Mouse (Mus musculus) limb, embryonic 14.5 days (tissue): ENCODE data around the gene Fxn. TPM values are rescaled to one million over a fixed set of nuclear protein-coding genes. Genes with fewer than 3 reads are reported as not detected.

ENCODE experiments used
- ATAC-seq: fragments of 200-750 bp; cut with Nextera tagmentation; 2 replicates; pipeline ENCODE4 v1.8.0; 2017; ENCODE audit warnings: low read depth, moderate number of reproducible peaks, moderate TSS enrichment; ENCODE audit not compliant: low FRiP score
- DNase-seq: peaks from one replicate; pipeline ENCODE4 v3.0.0-alpha.2; 2015; ENCODE audit warnings: low spot score
- H3K27ac ChIP-seq: fragments of 300-500 bp; sonication (generic); replicated peaks from 2 replicates; pipeline ENCODE4 v1.5.1; 2014; ENCODE audit warnings: low read depth, mild to moderate bottlenecking, low read length, moderate library complexity, mixed read lengths
- H3K27me3 ChIP-seq: fragments of 300-500 bp; sonication (generic); 2 replicates; pipeline ENCODE4 v1.6.1; 2014; ENCODE audit warnings: low read length, mixed read lengths; ENCODE audit not compliant: control insufficient read depth, insufficient read depth
- H3K36me3 ChIP-seq: fragments of 300-500 bp; sonication (generic); 2 replicates; pipeline ENCODE4 v1.6.1; 2014; ENCODE audit warnings: mild to moderate bottlenecking, low read length, moderate library complexity, mixed read lengths; ENCODE audit not compliant: control insufficient read depth, insufficient read depth
- H3K4me1 ChIP-seq: fragments of 300-500 bp; sonication (generic); 2 replicates; pipeline ENCODE4 v1.6.1; 2014; ENCODE audit warnings: antibody characterized with exemption, low read length, mixed read lengths; ENCODE audit not compliant: control insufficient read depth, insufficient read depth
- H3K4me2 ChIP-seq: fragments of 300-500 bp; sonication (generic); replicated peaks from 2 replicates; pipeline ENCODE4 v1.6.1; 2014; ENCODE audit warnings: low read depth, mild to moderate bottlenecking, low read length, moderate library complexity; ENCODE audit not compliant: severe bottlenecking
- H3K4me3 ChIP-seq: fragments of 300-500 bp; sonication (generic); replicated peaks from 2 replicates; pipeline ENCODE4 v1.5.1; 2014; ENCODE audit warnings: low read length
- H3K9ac ChIP-seq: fragments of 300-500 bp; sonication (generic); 2 replicates; pipeline ENCODE4 v1.6.1; 2014; ENCODE audit warnings: mild to moderate bottlenecking, low read depth, low read length, moderate library complexity; ENCODE audit not compliant: severe bottlenecking
- H3K9me3 ChIP-seq: fragments of 300-500 bp; sonication (generic); 2 replicates; pipeline ENCODE4 v1.6.1; 2016; ENCODE audit warnings: low read length; ENCODE audit not compliant: control insufficient read depth
- POLR2A ChIP-seq: fragments of 200-500 bp; IDR thresholded peaks from 2 replicates; pipeline ENCODE4 v1.8.0; 2012; ENCODE audit warnings: inconsistent platforms, mild to moderate bottlenecking, moderate library complexity, borderline replicate concordance; ENCODE audit not compliant: insufficient read depth, insufficient read length; ENCODE audit errors: extremely low read depth
- WGBS: fragments of 180-500 bp; shearing (Covaris S2); extraction: QIAGEN DNeasy Blood & Tissue Kit; methylation state at CpG from one replicate; pipeline ENCODE4 v1.1.7; 2014; 5-methylcytosine and 5-hydroxymethylcytosine counted together
- polyA plus RNA-seq, 2 experiments: library from polyadenylated mRNA; depleted of rRNA in 1 of 2; stranded (reverse) in 1 of 2; unstranded in 1 of 2; fragments of >200 nt; fragmentation: Nextera tagmentation in 1 of 2; extraction: Ambion mirVana in 1 of 2; gene quantifications; 2 replicates each; pipeline versions ENCODE4 v1.2.1 to v1.2.3; 2012 to 2014

Gene Fxn
- polyA plus RNA-seq, 2 experiments = 24.1 to 43.5 TPM

- Histone ChIP-seq H3K4me2 (no peak overlapping the region), H3K9me3 (no peaks in the 10 kb centered on the region), H3K27ac (no peak overlapping the region), H3K27me3 (no peaks in the 10 kb centered on the region), H3K9ac (no peak overlapping the region), H3K4me3 (no peak overlapping the region), H3K4me1 (0 out of 2 replicates have a peak, but pooled peaks cover 5% of the 10 kb centered on the region), H3K36me3 (no peaks in the 10 kb centered on the region)
- no peak for TF ChIP-seq POLR2A
- WGBS = 15% methylated on average over 5 of the region's 5 CpGs
- ATAC-seq (0 out of 2 replicates have a peak, but pooled peaks have one; percentile 23), DNase-seq (no peak)
Measured at GRCm38 (mm10) chr19:24308305-24308705, 27.9 kb upstream of the Fxn start.

GRCm38 (mm10) chr19:24307271-24308221, 27.1 kb upstream of the Fxn start:
- Histone ChIP-seq H3K9me3 (no peaks in the 10 kb centered on the region), H3K27me3 (no peaks in the 10 kb centered on the region), H3K4me2 (no peak overlapping the region), H3K27ac (no peak overlapping the region), H3K4me1 (0 out of 2 replicates have a peak, but pooled peaks cover 5% of the 10 kb centered on the region), H3K36me3 (no peaks in the 10 kb centered on the region), H3K9ac (no peak overlapping the region), H3K4me3 (no peak overlapping the region)
- no peak for TF ChIP-seq POLR2A
- ATAC-seq = no peak
- WGBS = 58% methylated on average over 13 of the region's 13 CpGs
- no peak for DNase-seq

GRCm38 (mm10) chr19:24306351-24306750, 25.9 kb upstream of the Fxn start:
- Histone ChIP-seq H3K4me2 (no peak overlapping the region), H3K9me3 (no peaks in the 10 kb centered on the region), H3K36me3 (no peaks in the 10 kb centered on the region), H3K4me1 (0 out of 2 replicates have a peak, but pooled peaks cover 5% of the 10 kb centered on the region), H3K4me3 (no peak overlapping the region), H3K27ac (no peak overlapping the region), H3K9ac (no peak overlapping the region), H3K27me3 (no peaks in the 10 kb centered on the region)
- ATAC-seq (no peak), DNase-seq (no peak)
- TF ChIP-seq POLR2A = no peak
- WGBS = 91% methylated on average over 5 of the region's 5 CpGs

- H3K4me3 ChIP-seq = no peak overlapping the region
- H3K4me1 ChIP-seq = no peaks in the 10 kb centered on the region
- H3K27me3 ChIP-seq = no peaks in the 10 kb centered on the region
- no peak overlapping the region for H3K27ac ChIP-seq
- no peak overlapping the region for H3K9ac ChIP-seq
- 58% methylated on average over 10 of the region's 10 CpGs for whole genome bisulfite sequencing
- DNase-seq = no peak
- H3K4me2 ChIP-seq = no peak overlapping the region
- H3K36me3 ChIP-seq = no peaks in the 10 kb centered on the region
- no peak for ATAC-seq
- TF ChIP-seq POLR2A = no peak
- H3K9me3 ChIP-seq = no peaks in the 10 kb centered on the region
Measured at GRCm38 (mm10) chr19:24302198-24302597, 21.8 kb upstream of the Fxn start.

GRCm38 (mm10) chr19:24301768-24302148, 21.4 kb upstream of the Fxn start:
- WGBS = 22% methylated on average over 5 of the region's 5 CpGs
- Histone ChIP-seq H3K27ac (no peak overlapping the region), H3K4me3 (no peak overlapping the region), H3K9me3 (no peaks in the 10 kb centered on the region), H3K9ac (no peak overlapping the region), H3K36me3 (no peaks in the 10 kb centered on the region), H3K4me2 (no peak overlapping the region), H3K4me1 (no peaks in the 10 kb centered on the region), H3K27me3 (no peaks in the 10 kb centered on the region)
- no peak for TF ChIP-seq POLR2A
- ATAC-seq (no peak), DNase-seq (no peak)
